Mouse (Mus musculus) kidney, embryonic 14.5 days (tissue): ENCODE results near the gene Hist1h2ag. TPM values are rescaled to one million over a fixed set of nuclear protein-coding genes. Genes with fewer than 3 reads are reported as not detected.
"Not testable (repeated sequence)": the region's sequence is repeated elsewhere in the genome, so short reads cannot be mapped to it uniquely, and the experiment has no call there.

Experiments
- ATAC-seq: fragments of 200-750 bp; cut with Nextera tagmentation; 2 replicates; pipeline ENCODE4 v1.8.0; 2017; ENCODE audit warnings: moderate number of reproducible peaks, mild to moderate bottlenecking, moderate TSS enrichment, moderate library complexity; ENCODE audit not compliant: low FRiP score, low TSS enrichment
- H3K27ac ChIP-seq: fragments of 300-500 bp; sonication (generic); 2 replicates; pipeline ENCODE4 v1.5.1; 2014; ENCODE audit warnings: low read depth, mild to moderate bottlenecking, low read length, moderate library complexity, mixed read lengths
- H3K27me3 ChIP-seq: fragments of 300-500 bp; sonication (generic); 2 replicates; pipeline ENCODE4 v1.6.1; 2014; ENCODE audit warnings: mild to moderate bottlenecking, low read length; ENCODE audit not compliant: control insufficient read depth, insufficient read depth
- H3K36me3 ChIP-seq: fragments of 300-500 bp; sonication (generic); 2 replicates; pipeline ENCODE4 v1.6.1; 2014; ENCODE audit warnings: low read length, mixed read lengths; ENCODE audit not compliant: control insufficient read depth, insufficient read depth
- H3K4me1 ChIP-seq: fragments of 300-500 bp; sonication (generic); 2 replicates; pipeline ENCODE4 v1.6.1; 2014; ENCODE audit warnings: low read length, mixed read lengths; ENCODE audit not compliant: control insufficient read depth, insufficient read depth
- H3K4me2 ChIP-seq: fragments of 300-500 bp; sonication (generic); replicated peaks from 2 replicates; pipeline ENCODE4 v1.6.1; 2014; ENCODE audit warnings: low read depth, mild to moderate bottlenecking, low read length
- H3K4me3 ChIP-seq: fragments of 300-500 bp; sonication (generic); 2 replicates; pipeline ENCODE4 v1.5.1; 2014; ENCODE audit warnings: mild to moderate bottlenecking, low read length
- H3K9ac ChIP-seq: fragments of 300-500 bp; sonication (generic); 2 replicates; pipeline ENCODE4 v1.6.1; 2014; ENCODE audit warnings: low read depth, mild to moderate bottlenecking, low read length, moderate library complexity
- H3K9me3 ChIP-seq: fragments of 300-500 bp; sonication (generic); 2 replicates; pipeline ENCODE4 v1.6.1; 2016; ENCODE audit warnings: low read length; ENCODE audit not compliant: control insufficient read depth
- WGBS: fragments of 180-500 bp; shearing (Covaris S2); extraction: QIAGEN DNeasy Blood & Tissue Kit; methylation state at CpG from one replicate; pipeline ENCODE4 v1.1.7; 2014; 5-methylcytosine and 5-hydroxymethylcytosine counted together
- polyA plus RNA-seq: library from polyadenylated mRNA; unstranded; fragments of >200 nt; fragmentation: Nextera tagmentation; extraction: Ambion mirVana; gene quantifications from 2 replicates; pipeline ENCODE4 v1.2.1, GENCODE M21; 2014

The Hist1h2ag gene
- polyA plus RNA-seq, 1 experiment from 2014 or later = 81.2 TPM

GRCm38 (mm10) chr13:22039364-22039763, 3.4 kb downstream of the Hist1h2ag start:
- no peak for ATAC-seq
- 64% methylated on average over 5 of the region's 5 CpGs for WGBS
- H3K4me1 ChIP-seq = peaks cover 17% of the 10 kb centered on the region
- H3K27ac ChIP-seq = peak overlapping the region; percentile 98; the same call in 1 of the 2 replicates
- H3K36me3 ChIP-seq = no peaks in the 10 kb centered on the region
- H3K4me2 ChIP-seq = peak overlapping the region; percentile 72; the same call in 1 of the 2 replicates
- no peak overlapping the region for H3K4me3 ChIP-seq
- H3K27me3 ChIP-seq = no peaks in the 10 kb centered on the region
- no peaks in the 10 kb centered on the region for H3K9me3 ChIP-seq
- H3K9ac ChIP-seq = no peak overlapping the region

GRCm38 (mm10) chr13:22037415-22037814, 5.3 kb downstream of the Hist1h2ag start:
- Histone ChIP-seq H3K9ac (no peak overlapping the region; the same call in 1 of the 2 replicates), H3K27ac (peak overlapping the region; percentile 96; the same call in 1 of the 2 replicates), H3K4me1 (peaks cover 17% of the 10 kb centered on the region), H3K4me3 (no peak overlapping the region), H3K9me3 (no peaks in the 10 kb centered on the region), H3K4me2 (peak overlapping the region; percentile 72; the same call in 1 of the 2 replicates), H3K27me3 (no peaks in the 10 kb centered on the region), H3K36me3 (no peaks in the 10 kb centered on the region)
- no peak for ATAC-seq
- WGBS = 37% methylated on average over 2 of the region's 2 CpGs

- H3K4me3 ChIP-seq = peak overlapping the region; percentile 38
- peak overlapping the region; percentile 72 for H3K4me2 ChIP-seq
- H3K27me3 ChIP-seq = no peaks in the 10 kb centered on the region
- H3K27ac ChIP-seq = peak overlapping the region; percentile 96
- H3K9ac ChIP-seq = peak overlapping the region; percentile 69
- H3K36me3 ChIP-seq = no peaks in the 10 kb centered on the region
- H3K9me3 ChIP-seq = no peaks in the 10 kb centered on the region
- peaks cover 14% of the 10 kb centered on the region for H3K4me1 ChIP-seq
- WGBS = 60% methylated on average over 3 of the region's 3 CpGs
- no peak for ATAC-seq
These were observed 5.8 kb downstream of the Hist1h2ag start for GRCm38 (mm10) chr13:22036986-22037385.

GRCm38 (mm10) chr13:22036149-22036956, 6.4 kb downstream of the Hist1h2ag start:
- WGBS = 3% methylated on average over 16 of the region's 23 CpGs
- Histone ChIP-seq H3K36me3 (no peaks in the 10 kb centered on the region), H3K27ac (peak overlapping the region; percentile 96), H3K4me3 (peak overlapping the region; percentile 38), H3K4me1 (peaks cover 13% of the 10 kb centered on the region), H3K9ac (peak overlapping the region; percentile 69), H3K27me3 (no peaks in the 10 kb centered on the region), H3K9me3 (no peaks in the 10 kb centered on the region), H3K4me2 (peak overlapping the region; percentile 72)
- no peak for ATAC-seq

GRCm38 (mm10) chr13:22035267-22036148, 7.2 kb downstream of the Hist1h2ag start, which contains the start of the genes Hist1h2ah and Hist1h2bk:
Gene Hist1h2ah (minus strand): TSS chr13:22035568.
Gene Hist1h2bk (plus strand): TSS chr13:22035870.
- H3K4me2 ChIP-seq = peak within 1 kb of the TSS; percentile 72
- not testable (repeated sequence) for H3K27me3 ChIP-seq, H3K36me3 ChIP-seq, H3K9me3 ChIP-seq
- WGBS = under 1% methylated on average over 20 of the region's 69 CpGs
- H3K4me1 ChIP-seq = peaks cover 11% of the 10 kb centered on the region
- H3K27ac ChIP-seq = peak within 1 kb of the TSS; percentile 96
- peak; percentile 98 for ATAC-seq
- peak within 1 kb of the TSS; percentile 69 for H3K9ac ChIP-seq
- H3K4me3 ChIP-seq = peak within 1 kb of the TSS; percentile 45

GRCm38 (mm10) chr13:22034443-22035266, 8.1 kb downstream of the Hist1h2ag start:
- 3% methylated on average over 11 of the region's 14 CpGs for WGBS
- H3K27me3 ChIP-seq = no peaks in the 10 kb centered on the region
- no peak for ATAC-seq
- H3K4me1 ChIP-seq = peaks cover 4% of the 10 kb centered on the region; the same call in 1 of the 2 replicates
- peak overlapping the region; percentile 48 for H3K4me2 ChIP-seq
- H3K4me3 ChIP-seq = peak overlapping the region; percentile 45
- H3K9me3 ChIP-seq = no peaks in the 10 kb centered on the region
- peak overlapping the region; percentile 96 for H3K27ac ChIP-seq
- H3K36me3 ChIP-seq = no peaks in the 10 kb centered on the region
- peak overlapping the region; percentile 67 for H3K9ac ChIP-seq

GRCm38 (mm10) chr13:22033741-22034442, 8.9 kb downstream of the Hist1h2ag start:
- Histone ChIP-seq H3K9ac (peak overlapping the region; percentile 67), H3K27ac (peak overlapping the region; percentile 45; the same call in 1 of the 2 replicates), H3K9me3 (no peaks in the 10 kb centered on the region), H3K27me3 (no peaks in the 10 kb centered on the region), H3K36me3 (no peaks in the 10 kb centered on the region), H3K4me3 (peak overlapping the region; percentile 45), H3K4me2 (peak overlapping the region; percentile 48), H3K4me1 (peaks cover 4% of the 10 kb centered on the region; the same call in 1 of the 2 replicates)
- 47% methylated on average over 5 of the region's 5 CpGs for WGBS
- ATAC-seq = no peak

- no peaks in the 10 kb centered on the region for H3K27me3 ChIP-seq
- H3K36me3 ChIP-seq = no peaks in the 10 kb centered on the region
- H3K4me1 ChIP-seq = no peaks in the 10 kb centered on the region
- H3K9me3 ChIP-seq = no peaks in the 10 kb centered on the region
- WGBS = 18% methylated on average over 4 of the region's 4 CpGs
- ATAC-seq = no peak
- H3K27ac ChIP-seq = no peak overlapping the region
- no peak overlapping the region for H3K4me2 ChIP-seq
- H3K9ac ChIP-seq = no peak overlapping the region
- no peak overlapping the region for H3K4me3 ChIP-seq
These were observed 12.3 kb downstream of the Hist1h2ag start for GRCm38 (mm10) chr13:22030493-22030892.
